Mouse (Mus musculus) heart, adult 2 months (tissue): ENCODE data around the gene Srebf1.

ENCODE experiments used
- CTCF ChIP-seq: fragments of 200-600 bp; IDR thresholded peaks from 2 replicates; pipeline ENCODE4 v1.8.1; 2022; ENCODE audit warnings: antibody characterized with exemption, mild to moderate bottlenecking, moderate library complexity
- EP300 ChIP-seq: fragments of 200-500 bp; IDR thresholded peaks from 2 replicates; pipeline ENCODE4 v1.6.1; 2011; ENCODE audit warnings: low read depth, low read length, control low read depth; ENCODE audit not compliant: insufficient read depth
- POLR2A ChIP-seq: fragments of 200-500 bp; IDR thresholded peaks from 2 replicates; pipeline ENCODE4 v1.6.1; 2011; ENCODE audit warnings: mild to moderate bottlenecking, low read depth, low read length, control low read depth; ENCODE audit not compliant: insufficient read depth

DNA sequence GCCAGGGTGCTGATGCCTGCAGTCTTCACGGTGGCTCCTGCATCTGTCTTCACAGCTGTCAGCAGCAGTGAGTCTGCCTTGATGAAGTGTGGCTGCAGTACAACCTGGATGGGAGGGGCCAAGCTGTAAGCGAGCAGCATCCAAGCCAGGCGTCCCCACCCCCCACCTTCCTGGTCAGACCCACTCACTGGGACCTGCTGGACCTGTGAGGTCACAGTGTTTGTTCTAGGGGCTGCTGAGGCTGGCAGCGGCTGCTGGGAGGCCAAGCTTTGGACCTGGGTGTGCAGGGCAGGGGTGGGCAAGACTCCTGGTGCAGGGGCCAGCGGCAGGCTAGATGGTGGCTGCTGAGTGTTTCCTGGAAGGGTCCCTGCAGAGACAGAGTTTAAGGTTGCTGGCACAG is 16.2 kb downstream of the Srebf1 start:
- no peak for TF ChIP-seq EP300
- TF ChIP-seq POLR2A, result no peak
- TF ChIP-seq CTCF, result no peak
